Mouse (Mus musculus) forebrain, embryonic 16.5 days (tissue): ENCODE measurements around the gene Gsg1l. TPM values are rescaled to one million over a fixed set of nuclear protein-coding genes. Genes with fewer than 3 reads are reported as not detected.

Experiments used
- ATAC-seq: fragments of 200-750 bp; cut with Nextera tagmentation; 2 replicates; pipeline ENCODE4 v1.8.0; 2017; ENCODE audit warnings: mild to moderate bottlenecking, moderate library complexity
- H3K27ac ChIP-seq: fragments of 300-500 bp; sonication (generic); 2 replicates; pipeline ENCODE4 v1.5.1; 2014; ENCODE audit warnings: low read length, control low read depth
- H3K27me3 ChIP-seq: fragments of 300-500 bp; sonication (generic); replicated peaks from 2 replicates; pipeline ENCODE4 v1.6.1; 2014; ENCODE audit warnings: low read length; ENCODE audit not compliant: control insufficient read depth, insufficient read depth
- H3K36me3 ChIP-seq: fragments of 300-500 bp; sonication (generic); 2 replicates; pipeline ENCODE4 v1.6.1; 2014; ENCODE audit not compliant: control insufficient read depth, insufficient read depth
- H3K4me1 ChIP-seq: fragments of 300-500 bp; sonication (generic); replicated peaks from 2 replicates; pipeline ENCODE4 v1.6.1; 2014; ENCODE audit warnings: low read length; ENCODE audit not compliant: control insufficient read depth, insufficient read depth
- H3K4me2 ChIP-seq: fragments of 300-500 bp; sonication (generic); 2 replicates; pipeline ENCODE4 v1.6.1; 2014; ENCODE audit warnings: mild to moderate bottlenecking, low read length, control low read depth
- H3K4me3 ChIP-seq: fragments of 300-500 bp; sonication (generic); replicated peaks from 2 replicates; pipeline ENCODE4 v1.5.1; 2014; ENCODE audit warnings: mild to moderate bottlenecking, low read length, control low read depth
- H3K9ac ChIP-seq: fragments of 300-500 bp; sonication (generic); replicated peaks from 2 replicates; pipeline ENCODE4 v1.6.1; 2014; ENCODE audit warnings: low read depth, low read length, control low read depth
- H3K9me3 ChIP-seq: fragments of 300-500 bp; sonication (generic); 2 replicates; pipeline ENCODE4 v1.6.1; 2016; ENCODE audit warnings: low read length; ENCODE audit not compliant: control insufficient read depth
- WGBS: fragments of 180-500 bp; shearing (Covaris S2); extraction: QIAGEN DNeasy Blood & Tissue Kit; methylation state at CpG from one replicate; pipeline ENCODE4 v1.1.7; 2014; 5-methylcytosine and 5-hydroxymethylcytosine counted together
- polyA plus RNA-seq: library from polyadenylated mRNA; unstranded; fragments of >200 nt; fragmentation: Nextera tagmentation; extraction: Ambion mirVana; gene quantifications from 2 replicates; pipeline ENCODE4 v1.2.1, GENCODE M21; 2015

Gene Gsg1l
- polyA plus RNA-seq, 1 experiment from 2014 or later: 6.1 TPM

DNA sequence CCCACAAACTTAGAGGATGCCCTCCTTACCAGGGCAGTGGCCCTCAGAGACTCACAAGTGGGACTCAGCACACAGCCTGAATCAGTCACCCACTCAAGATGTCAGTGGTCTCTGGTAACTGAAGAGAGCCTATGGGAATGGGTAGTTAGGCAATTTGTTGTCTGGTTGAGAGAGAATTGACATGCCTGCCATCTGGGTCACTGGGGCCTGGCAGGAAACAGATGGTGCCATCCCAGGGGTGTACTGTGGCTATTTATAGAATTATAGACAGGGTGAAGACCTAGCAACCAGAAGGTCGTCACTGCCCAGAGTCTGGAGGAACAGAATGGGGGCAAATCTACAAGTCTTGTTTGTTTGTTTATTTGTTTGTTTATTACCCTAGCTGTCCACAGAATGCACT, 54.8 kb downstream of the Gsg1l start:
- Histone ChIP-seq H3K4me1 (peaks cover 8% of the 10 kb centered on the region), H3K4me2 (no peak overlapping the region), H3K4me3 (no peak overlapping the region), H3K27ac (no peak overlapping the region), H3K9me3 (no peaks in the 10 kb centered on the region), H3K9ac (no peak overlapping the region), H3K36me3 (no peaks in the 10 kb centered on the region), H3K27me3 (no peaks in the 10 kb centered on the region)
- ATAC-seq: no peak
- WGBS: 60% methylated on average over 1 of the region's 1 CpGs

DNA sequence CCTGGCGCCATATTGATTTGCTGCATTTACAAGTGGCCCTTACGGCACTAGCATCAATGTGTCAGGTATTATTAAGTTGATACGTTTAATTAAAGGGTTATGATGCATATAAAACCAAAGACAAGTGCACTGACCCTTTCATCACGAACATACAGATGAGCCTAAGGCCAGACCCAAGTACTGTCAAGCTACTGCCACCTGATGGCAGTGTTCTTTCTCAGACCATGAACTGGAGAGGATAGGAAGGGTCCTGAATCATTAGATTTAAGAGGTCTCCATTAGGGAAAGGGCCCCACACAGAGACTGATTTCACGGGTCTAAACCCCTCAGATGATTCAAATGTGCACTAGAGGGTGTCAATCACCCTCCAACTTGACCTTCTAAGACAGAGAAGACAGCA, 55.6 kb downstream of the Gsg1l start:
- no peak overlapping the region for H3K27ac ChIP-seq
- H3K4me1 ChIP-seq: peaks cover under 1% of the 10 kb centered on the region; the same call in 1 of the 2 replicates
- no peaks in the 10 kb centered on the region for H3K27me3 ChIP-seq
- no peaks in the 10 kb centered on the region for H3K9me3 ChIP-seq
- 62% methylated on average over 5 of the region's 5 CpGs for WGBS
- H3K9ac ChIP-seq: no peak overlapping the region
- no peak overlapping the region for H3K4me2 ChIP-seq
- no peak overlapping the region for H3K4me3 ChIP-seq
- H3K36me3 ChIP-seq: no peaks in the 10 kb centered on the region
- ATAC-seq: no peak

DNA sequence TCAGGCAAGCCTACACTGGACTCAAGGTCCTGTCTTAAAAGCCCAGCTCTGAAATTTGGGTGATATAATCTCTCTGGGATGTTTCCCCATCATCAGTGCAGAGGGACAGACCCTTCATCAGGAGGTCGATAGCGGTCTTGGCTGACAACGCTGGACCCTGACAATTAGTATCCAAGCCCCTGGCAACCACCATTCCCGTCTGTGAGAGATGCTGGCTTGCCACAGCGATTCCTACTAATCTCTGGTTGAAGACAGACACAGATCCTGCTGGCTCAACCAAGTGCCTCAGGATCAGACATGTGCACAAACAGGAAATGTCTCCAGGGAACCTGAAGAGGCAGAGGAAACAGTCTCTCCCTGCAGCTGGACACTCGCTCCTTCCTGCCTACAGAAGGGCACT, 62.2 kb downstream of the Gsg1l start:
- no peak overlapping the region for H3K9ac ChIP-seq
- no peak overlapping the region for H3K27ac ChIP-seq
- no peaks in the 10 kb centered on the region for H3K36me3 ChIP-seq
- WGBS: 61% methylated on average over 6 of the region's 6 CpGs
- ATAC-seq: no peak
- no peak overlapping the region for H3K4me2 ChIP-seq
- H3K27me3 ChIP-seq: no peaks in the 10 kb centered on the region
- H3K9me3 ChIP-seq: no peaks in the 10 kb centered on the region
- H3K4me3 ChIP-seq: no peak overlapping the region
- H3K4me1 ChIP-seq: peaks cover 8% of the 10 kb centered on the region

GRCm38 (mm10) chr7:126019321-126019720, 62.9 kb downstream of the Gsg1l start:
- peaks cover 8% of the 10 kb centered on the region for H3K4me1 ChIP-seq
- H3K27me3 ChIP-seq: no peaks in the 10 kb centered on the region
- H3K4me2 ChIP-seq: no peak overlapping the region
- H3K9me3 ChIP-seq: no peaks in the 10 kb centered on the region
- H3K4me3 ChIP-seq: no peak overlapping the region
- H3K9ac ChIP-seq: no peak overlapping the region
- 20% methylated on average over 9 of the region's 9 CpGs for WGBS
- ATAC-seq: no peak
- H3K36me3 ChIP-seq: no peaks in the 10 kb centered on the region
- no peak overlapping the region for H3K27ac ChIP-seq

DNA sequence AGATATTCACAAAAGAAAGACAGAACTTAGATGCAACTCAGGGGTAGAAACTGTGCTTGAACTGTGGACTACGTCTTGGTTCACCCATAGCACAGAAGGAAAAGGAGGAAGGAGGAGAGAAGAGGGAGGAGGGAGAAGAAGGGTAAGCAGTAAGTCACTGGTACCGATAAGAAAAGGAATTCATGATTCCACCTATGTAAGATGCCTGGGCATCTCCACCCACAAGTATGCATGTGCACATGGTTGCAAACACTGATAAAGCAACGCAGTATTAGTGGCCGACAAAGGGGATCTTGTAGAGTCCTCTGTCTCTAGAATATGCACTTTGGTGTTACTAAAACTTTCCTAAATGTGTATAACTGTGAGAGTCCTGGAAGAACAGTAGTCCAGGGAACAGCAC, 64.8 kb downstream of the Gsg1l start:
- 93% methylated on average over 4 of the region's 4 CpGs for WGBS
- Histone ChIP-seq H3K27me3 (0 out of 2 replicates have a peak, but pooled peaks cover 3% of the 10 kb centered on the region), H3K4me3 (no peak overlapping the region), H3K4me2 (no peak overlapping the region), H3K27ac (no peak overlapping the region), H3K4me1 (peaks cover 8% of the 10 kb centered on the region), H3K36me3 (no peaks in the 10 kb centered on the region), H3K9me3 (no peaks in the 10 kb centered on the region), H3K9ac (no peak overlapping the region)
- no peak for ATAC-seq

GRCm38 (mm10) chr7:126012325-126013021, 69.7 kb downstream of the Gsg1l start:
- Histone ChIP-seq H3K36me3 (no peaks in the 10 kb centered on the region), H3K4me3 (no peak overlapping the region), H3K4me2 (no peak overlapping the region), H3K9me3 (no peaks in the 10 kb centered on the region), H3K4me1 (peaks cover 26% of the 10 kb centered on the region), H3K27ac (no peak overlapping the region), H3K9ac (no peak overlapping the region), H3K27me3 (0 out of 2 replicates have a peak, but pooled peaks cover 3% of the 10 kb centered on the region)
- ATAC-seq: peak; percentile 31; the same call in 1 of the 2 replicates
- 11% methylated on average over 11 of the region's 11 CpGs for WGBS

DNA sequence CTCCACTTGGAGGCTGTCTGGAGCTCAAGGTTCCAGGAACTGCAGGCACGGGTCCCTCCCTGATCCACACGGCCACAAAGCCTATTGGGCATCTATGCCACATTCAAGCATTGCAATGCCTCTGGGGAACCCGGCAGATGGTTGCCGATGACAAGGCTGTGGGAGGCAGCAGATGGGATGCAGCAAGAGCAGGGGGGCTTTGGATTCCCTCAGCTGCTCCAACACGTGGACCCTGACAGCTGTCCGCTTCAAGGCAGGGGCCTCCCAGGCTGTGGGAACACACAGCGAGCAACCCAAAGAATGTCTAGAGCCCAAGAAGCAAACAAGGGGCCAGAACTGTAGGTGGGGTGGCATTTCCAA, 73.4 kb downstream of the Gsg1l start:
- Histone ChIP-seq H3K9ac (no peak overlapping the region), H3K4me3 (no peak overlapping the region), H3K9me3 (no peaks in the 10 kb centered on the region), H3K4me2 (no peak overlapping the region), H3K36me3 (no peaks in the 10 kb centered on the region), H3K27ac (no peak overlapping the region; the same call in 1 of the 2 replicates), H3K27me3 (0 out of 2 replicates have a peak, but pooled peaks cover 3% of the 10 kb centered on the region), H3K4me1 (peaks cover 32% of the 10 kb centered on the region)
- peak; percentile 77 for ATAC-seq
- WGBS: 29% methylated on average over 7 of the region's 7 CpGs

- 63% methylated on average over 4 of the region's 4 CpGs for WGBS
These were observed 73.9 kb downstream of the Gsg1l start for GRCm38 (mm10) chr7:126008139-126008788.

DNA sequence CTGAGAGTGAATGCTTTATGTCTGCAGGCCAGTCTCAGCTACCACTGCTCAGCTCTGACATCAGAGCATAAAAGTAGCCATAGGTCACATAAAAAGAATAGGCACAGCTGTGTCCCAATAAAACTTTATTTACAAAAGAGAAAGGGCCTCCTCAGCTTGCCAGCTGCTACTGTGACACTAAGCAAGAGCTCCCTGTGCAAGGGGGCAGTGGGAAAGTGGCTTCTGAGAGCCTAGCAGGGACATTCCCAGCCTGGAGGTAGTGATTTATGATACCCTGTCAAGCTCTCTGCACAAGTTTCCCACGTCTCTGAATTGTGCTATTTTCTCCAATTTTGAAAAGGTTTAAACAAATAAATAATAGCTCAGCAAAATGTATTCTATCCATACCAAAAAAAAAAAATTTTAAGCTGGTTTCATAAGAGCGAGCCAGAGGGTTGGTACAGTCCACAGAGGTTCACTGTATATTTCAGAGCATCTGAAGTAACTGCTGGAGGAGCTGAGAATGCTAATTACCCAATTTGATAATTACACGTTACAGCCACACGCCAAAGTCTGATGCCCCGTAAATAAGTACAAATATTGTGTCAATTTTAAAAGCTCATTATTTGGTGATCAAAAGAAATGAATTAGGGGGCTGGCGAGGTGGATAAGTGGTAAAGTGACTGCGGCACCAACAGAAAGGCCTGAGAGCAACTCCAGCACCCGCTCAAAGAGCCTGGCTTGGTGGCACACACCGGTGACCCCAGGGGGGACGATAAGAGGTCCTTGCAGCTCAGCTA, 74.9 kb downstream of the Gsg1l start:
- no peaks in the 10 kb centered on the region for H3K36me3 ChIP-seq
- no peaks in the 10 kb centered on the region for H3K9me3 ChIP-seq
- H3K9ac ChIP-seq: no peak overlapping the region
- no peak for ATAC-seq
- H3K27ac ChIP-seq: no peak overlapping the region
- H3K4me3 ChIP-seq: no peak overlapping the region
- no peak overlapping the region for H3K4me2 ChIP-seq
- WGBS: 22% methylated on average over 10 of the region's 10 CpGs
- peaks cover 32% of the 10 kb centered on the region for H3K4me1 ChIP-seq
- no peaks in the 10 kb centered on the region; the same call in 1 of the 2 replicates for H3K27me3 ChIP-seq

More at GRCm38 (mm10) chr7:126008139-126008788, 73.9 kb downstream of the Gsg1l start:
- no peaks in the 10 kb centered on the region for H3K27me3 ChIP-seq
- H3K4me3 ChIP-seq: no peak overlapping the region
- H3K27ac ChIP-seq: no peak overlapping the region; the same call in 1 of the 2 replicates
- no peak overlapping the region for H3K9ac ChIP-seq
- H3K9me3 ChIP-seq: no peaks in the 10 kb centered on the region
- H3K4me1 ChIP-seq: peaks cover 32% of the 10 kb centered on the region
- H3K36me3 ChIP-seq: no peaks in the 10 kb centered on the region
- ATAC-seq: peak; percentile 35
- no peak overlapping the region for H3K4me2 ChIP-seq
